Mouse (Mus musculus) forebrain, embryonic 12.5 days (tissue): ENCODE measurements around the gene Atp6v0b. TPM values are rescaled to one million over a fixed set of nuclear protein-coding genes. Genes with fewer than 3 reads are reported as not detected.

Experiments
- ATAC-seq: fragments of 200-750 bp; cut with Nextera tagmentation; 2 replicates; pipeline ENCODE4 v1.8.0; 2017; ENCODE audit warnings: moderate TSS enrichment; ENCODE audit not compliant: low FRiP score
- H3K27ac ChIP-seq: fragments of 300-500 bp; sonication (generic); 2 replicates; pipeline ENCODE4 v1.5.1; 2016; ENCODE audit warnings: mild to moderate bottlenecking
- H3K27me3 ChIP-seq: fragments of 300-500 bp; sonication (generic); 2 replicates; pipeline ENCODE4 v1.6.1; 2016; ENCODE audit warnings: mild to moderate bottlenecking
- H3K36me3 ChIP-seq: fragments of 300-500 bp; sonication (generic); replicated peaks from 2 replicates; pipeline ENCODE4 v1.6.1; 2016; ENCODE audit warnings: mild to moderate bottlenecking
- H3K4me1 ChIP-seq: fragments of 300-500 bp; sonication (generic); 2 replicates; pipeline ENCODE4 v1.6.1; 2016
- H3K4me2 ChIP-seq: fragments of 300-500 bp; sonication (generic); 2 replicates; pipeline ENCODE4 v1.6.1; 2016; ENCODE audit warnings: mild to moderate bottlenecking, moderate library complexity
- H3K4me3 ChIP-seq: fragments of 300-500 bp; sonication (generic); replicated peaks from 2 replicates; pipeline ENCODE4 v1.5.1; 2016; ENCODE audit warnings: mild to moderate bottlenecking
- H3K9ac ChIP-seq: fragments of 300-500 bp; sonication (generic); 2 replicates; pipeline ENCODE4 v1.6.1; 2016; ENCODE audit warnings: mild to moderate bottlenecking
- H3K9me3 ChIP-seq: fragments of 300-500 bp; sonication (generic); 2 replicates; pipeline ENCODE4 v1.6.1; 2016
- WGBS: fragments of 180-500 bp; shearing (Covaris S2); methylation state at CpG from one replicate; pipeline ENCODE4 v1.1.7; 2016; 5-methylcytosine and 5-hydroxymethylcytosine counted together
- polyA plus RNA-seq: library from polyadenylated mRNA; unstranded; fragments of >200 nt; fragmentation: Nextera tagmentation; extraction: Ambion mirVana; gene quantifications from 2 replicates; pipeline ENCODE4 v1.2.1, GENCODE M21; 2016

Gene Atp6v0b
- polyA plus RNA-seq, 1 experiment from 2014 or later = 233 TPM

GRCm38 (mm10) chr4:117866083-117866482, 21.1 kb downstream of the Atp6v0b start:
- Histone ChIP-seq H3K4me2 (no peak overlapping the region), H3K27ac (0 out of 2 replicates have a peak overlapping the region, but pooled peaks have one; percentile 19), H3K9ac (no peak overlapping the region), H3K27me3 (peaks cover 6% of the 10 kb centered on the region), H3K4me1 (peaks cover 22% of the 10 kb centered on the region), H3K36me3 (no peaks in the 10 kb centered on the region), H3K4me3 (no peak overlapping the region), H3K9me3 (no peaks in the 10 kb centered on the region)
- ATAC-seq = no peak
- WGBS = 67% methylated on average over 9 of the region's 9 CpGs

DNA sequence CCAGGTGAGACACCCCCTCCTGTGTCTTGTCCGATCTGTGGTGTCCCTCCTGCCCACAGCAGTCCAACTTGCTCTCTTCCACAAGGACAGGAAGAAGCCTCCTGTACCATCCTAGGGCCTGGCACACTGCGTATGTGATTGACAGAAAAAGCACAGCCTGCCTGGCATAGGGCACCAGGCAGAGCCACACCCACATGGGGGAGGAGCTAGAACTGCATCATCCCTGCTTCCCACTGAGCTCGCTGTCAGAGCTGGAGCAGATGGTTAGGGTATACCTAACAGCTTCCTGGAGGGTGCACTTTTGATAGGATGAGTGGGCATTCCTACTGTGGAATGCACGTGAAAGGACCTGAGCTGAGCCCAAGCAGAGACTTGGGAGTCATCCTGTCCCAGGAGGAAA, 24.3 kb downstream of the Atp6v0b start:
- no peak overlapping the region for H3K27ac ChIP-seq
- H3K36me3 ChIP-seq = no peaks in the 10 kb centered on the region; the same call in 1 of the 2 replicates
- peak; percentile 78 for ATAC-seq
- H3K9ac ChIP-seq = no peak overlapping the region
- no peak overlapping the region for H3K4me2 ChIP-seq
- 28% methylated on average over 4 of the region's 4 CpGs for WGBS
- H3K4me1 ChIP-seq = peaks cover 18% of the 10 kb centered on the region
- H3K4me3 ChIP-seq = no peak overlapping the region
- peaks cover 6% of the 10 kb centered on the region; the same call in 1 of the 2 replicates for H3K27me3 ChIP-seq
- no peaks in the 10 kb centered on the region for H3K9me3 ChIP-seq

DNA sequence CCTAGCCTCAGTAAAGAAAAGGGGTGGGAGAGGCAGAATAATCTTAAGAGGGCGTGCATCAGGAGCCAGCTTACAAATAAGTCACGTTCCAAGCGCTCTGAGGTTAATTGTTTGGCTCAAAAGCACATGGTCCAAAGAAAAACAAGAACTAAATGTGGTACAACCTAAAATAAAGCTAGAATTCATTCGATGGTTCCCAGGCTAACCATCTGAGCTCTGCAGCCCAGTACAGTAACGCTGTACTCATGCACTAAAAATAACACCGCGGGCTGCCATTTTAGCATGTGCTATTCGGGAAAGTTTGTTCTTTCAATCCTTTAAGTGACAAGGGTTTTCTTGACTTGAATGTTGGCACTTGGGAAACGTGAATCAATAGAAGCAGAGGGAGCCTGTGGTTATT, 26.6 kb downstream of the Atp6v0b start:
- WGBS = 79% methylated on average over 9 of the region's 9 CpGs
- Histone ChIP-seq H3K4me3 (no peak overlapping the region), H3K27me3 (no peaks in the 10 kb centered on the region)

DNA sequence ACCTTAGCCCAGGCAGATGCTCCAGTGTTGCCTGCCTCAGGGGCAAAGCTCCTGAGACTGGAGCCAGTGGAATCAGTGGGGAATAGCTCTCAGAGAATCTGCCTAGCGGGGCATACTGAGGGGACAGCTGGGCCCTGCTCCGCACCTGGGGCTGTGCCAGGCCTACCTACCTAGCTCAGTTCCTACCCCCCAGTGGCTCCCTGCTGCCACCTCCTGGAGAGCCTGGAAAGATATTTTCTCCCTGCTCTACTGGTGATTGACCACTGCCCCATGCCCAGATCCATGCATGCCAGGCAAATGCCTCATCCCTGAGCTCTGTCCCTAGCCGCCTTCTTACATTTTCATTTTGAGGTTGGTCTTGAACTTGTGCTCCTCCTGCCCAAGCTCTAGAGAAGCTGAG, 28.3 kb downstream of the Atp6v0b start:
- no peak for ATAC-seq
- Histone ChIP-seq H3K4me2 (no peak overlapping the region), H3K9me3 (no peaks in the 10 kb centered on the region), H3K4me3 (no peak overlapping the region), H3K9ac (no peak overlapping the region), H3K36me3 (peaks cover 4% of the 10 kb centered on the region), H3K27me3 (no peaks in the 10 kb centered on the region), H3K4me1 (peaks cover 11% of the 10 kb centered on the region; the same call in 1 of the 2 replicates), H3K27ac (no peak overlapping the region)
- WGBS = 62% methylated on average over 3 of the region's 3 CpGs

More for the DNA sequence above, 26.6 kb downstream of the Atp6v0b start:
- Histone ChIP-seq H3K9me3 (no peaks in the 10 kb centered on the region), H3K27ac (no peak overlapping the region), H3K9ac (no peak overlapping the region), H3K36me3 (peaks cover 4% of the 10 kb centered on the region), H3K4me2 (no peak overlapping the region), H3K4me1 (peaks cover 11% of the 10 kb centered on the region; the same call in 1 of the 2 replicates)
- no peak for ATAC-seq

GRCm38 (mm10) chr4:117855146-117855545, 32.0 kb downstream of the Atp6v0b start:
- no peaks in the 10 kb centered on the region for H3K27me3 ChIP-seq
- H3K4me2 ChIP-seq = no peak overlapping the region
- peaks cover 4% of the 10 kb centered on the region for H3K36me3 ChIP-seq
- no peak for ATAC-seq
- no peak overlapping the region for H3K9ac ChIP-seq
- H3K4me1 ChIP-seq = peaks cover 8% of the 10 kb centered on the region
- 82% methylated on average over 9 of the region's 9 CpGs for WGBS
- H3K27ac ChIP-seq = no peak overlapping the region
- no peak overlapping the region for H3K4me3 ChIP-seq
- no peaks in the 10 kb centered on the region for H3K9me3 ChIP-seq

DNA sequence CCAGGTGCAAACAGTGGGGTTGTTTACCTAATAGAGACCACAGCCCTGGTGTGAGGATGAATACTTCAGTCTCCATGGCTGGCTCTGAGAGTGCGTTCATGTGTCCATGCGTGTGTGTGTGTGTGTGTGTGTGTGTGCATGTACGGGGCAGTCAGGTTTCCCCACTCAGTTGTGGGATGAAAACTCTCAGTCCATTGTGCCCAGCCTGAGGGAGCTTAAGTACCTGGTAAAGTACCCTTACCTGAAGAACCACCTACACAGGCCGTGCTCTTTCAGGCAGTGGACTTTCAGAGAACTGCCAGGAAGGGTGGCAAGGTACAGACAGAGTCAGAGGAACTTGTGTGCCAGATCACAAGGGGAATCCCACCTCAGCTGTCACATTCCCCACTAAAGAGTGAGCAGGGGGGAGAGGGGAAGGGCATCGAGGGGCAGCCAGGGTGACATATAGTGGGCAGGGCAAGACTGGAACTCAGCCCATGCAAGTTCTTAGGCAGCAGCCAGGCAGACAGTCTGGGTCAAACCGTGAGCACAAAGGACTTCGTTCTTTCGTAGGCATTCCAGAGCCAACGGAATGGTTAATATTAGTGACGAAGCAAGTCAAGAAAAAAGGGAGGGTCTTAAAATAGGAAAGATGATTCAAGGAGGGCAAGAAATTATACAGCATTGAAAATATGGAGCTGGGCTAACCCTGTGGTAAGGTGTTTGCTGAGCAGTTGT, 34.8 kb downstream of the Atp6v0b start:
- peaks cover 20% of the 10 kb centered on the region for H3K4me1 ChIP-seq

GRCm38 (mm10) chr4:117850871-117851270, 36.3 kb downstream of the Atp6v0b start:
- Histone ChIP-seq H3K27ac (no peak overlapping the region), H3K27me3 (no peaks in the 10 kb centered on the region; the same call in 1 of the 2 replicates), H3K9ac (no peak overlapping the region), H3K36me3 (no peaks in the 10 kb centered on the region), H3K4me1 (peaks cover 25% of the 10 kb centered on the region), H3K9me3 (no peaks in the 10 kb centered on the region), H3K4me3 (no peak overlapping the region), H3K4me2 (no peak overlapping the region)
- no peak for ATAC-seq
- 80% methylated on average over 7 of the region's 7 CpGs for WGBS

More for the DNA sequence above, 34.8 kb downstream of the Atp6v0b start:
- H3K4me2 ChIP-seq = no peak overlapping the region
- WGBS = 91% methylated on average over 10 of the region's 10 CpGs
- H3K9me3 ChIP-seq = no peaks in the 10 kb centered on the region
- no peak overlapping the region for H3K27ac ChIP-seq
- no peak overlapping the region for H3K4me3 ChIP-seq
- no peak for ATAC-seq
- peaks cover 4% of the 10 kb centered on the region; the same call in 1 of the 2 replicates for H3K36me3 ChIP-seq
- no peaks in the 10 kb centered on the region for H3K27me3 ChIP-seq
- no peak overlapping the region for H3K9ac ChIP-seq

DNA sequence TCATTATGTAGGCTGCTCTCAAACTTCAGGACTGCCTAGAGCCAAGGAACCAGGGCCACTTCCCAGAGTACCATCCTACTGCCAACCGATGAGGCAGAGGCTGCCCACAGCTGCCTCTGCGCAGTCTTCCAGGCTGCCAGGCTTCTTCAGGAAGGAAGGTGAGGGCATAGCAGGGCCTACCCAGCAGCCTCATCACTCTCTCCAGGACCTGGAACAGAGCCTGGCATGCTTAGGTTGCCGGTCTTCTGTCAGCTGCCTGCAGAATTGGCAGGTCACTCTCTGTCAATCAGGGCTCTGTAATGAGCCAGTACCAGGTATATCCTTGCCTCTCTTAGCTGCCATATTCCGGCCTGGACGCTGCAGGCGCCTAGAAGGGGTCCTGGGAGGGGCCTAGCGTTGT, 37.0 kb downstream of the Atp6v0b start:
- Histone ChIP-seq H3K4me2 (no peak overlapping the region), H3K4me3 (no peak overlapping the region), H3K27ac (no peak overlapping the region), H3K27me3 (no peaks in the 10 kb centered on the region; the same call in 1 of the 2 replicates), H3K9ac (no peak overlapping the region), H3K9me3 (no peaks in the 10 kb centered on the region), H3K36me3 (no peaks in the 10 kb centered on the region), H3K4me1 (peaks cover 25% of the 10 kb centered on the region)
- no peak for ATAC-seq
- WGBS = 77% methylated on average over 7 of the region's 7 CpGs

DNA sequence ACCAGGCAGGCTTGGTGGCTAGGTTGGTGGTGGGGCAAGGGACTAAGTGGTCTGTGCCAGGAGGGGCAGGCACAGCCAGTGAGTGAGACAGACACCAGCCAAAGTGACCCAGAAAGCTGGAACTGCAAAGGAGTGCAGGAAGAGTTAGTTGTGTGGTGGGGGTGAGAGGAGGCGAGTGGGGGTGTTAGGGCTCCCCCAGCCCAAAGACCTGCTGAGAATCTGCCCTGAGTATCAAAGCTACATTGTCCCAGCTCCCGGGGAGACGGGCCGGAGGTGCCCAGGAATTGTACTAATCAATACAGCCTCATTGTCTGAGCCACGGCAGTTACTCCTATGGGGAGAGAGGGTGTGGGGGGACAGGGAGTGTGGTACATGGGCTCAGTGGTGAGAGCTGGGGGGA, 37.6 kb downstream of the Atp6v0b start:
- Histone ChIP-seq H3K4me3 (no peak overlapping the region), H3K4me2 (peak overlapping the region; percentile 22; the same call in 1 of the 2 replicates), H3K36me3 (no peaks in the 10 kb centered on the region), H3K27ac (no peak overlapping the region), H3K4me1 (peaks cover 25% of the 10 kb centered on the region), H3K9ac (no peak overlapping the region), H3K27me3 (no peaks in the 10 kb centered on the region; the same call in 1 of the 2 replicates), H3K9me3 (no peaks in the 10 kb centered on the region)
- ATAC-seq = no peak
- 12% methylated on average over 5 of the region's 5 CpGs for WGBS

DNA sequence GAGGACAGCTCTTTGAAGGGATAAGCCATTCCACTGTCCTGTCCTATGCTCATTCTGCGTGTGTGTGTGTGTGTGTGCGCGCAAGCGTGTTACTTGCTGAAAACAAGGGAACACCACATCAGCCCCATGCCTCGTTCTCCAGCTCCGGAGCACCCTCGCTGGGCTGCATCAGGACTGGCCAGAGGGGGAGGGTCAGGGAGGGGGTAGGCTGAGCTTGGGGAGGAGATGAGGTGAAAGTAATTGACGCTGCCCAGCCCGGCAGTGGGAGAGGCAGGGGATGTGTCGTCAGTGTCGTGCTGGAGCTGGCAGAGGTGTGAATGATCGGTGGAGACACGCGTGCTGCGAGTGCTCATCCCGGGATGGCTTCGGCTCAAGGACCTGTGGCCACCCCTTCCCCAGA, 38.1 kb downstream of the Atp6v0b start:
- no peak overlapping the region for H3K27ac ChIP-seq
- no peaks in the 10 kb centered on the region; the same call in 1 of the 2 replicates for H3K27me3 ChIP-seq
- no peak overlapping the region for H3K9ac ChIP-seq
- no peaks in the 10 kb centered on the region for H3K36me3 ChIP-seq
- 52% methylated on average over 17 of the region's 17 CpGs for WGBS
- H3K4me3 ChIP-seq = no peak overlapping the region
- ATAC-seq = peak; percentile 44
- H3K4me2 ChIP-seq = peak overlapping the region; percentile 22; the same call in 1 of the 2 replicates
- peaks cover 25% of the 10 kb centered on the region for H3K4me1 ChIP-seq
- no peaks in the 10 kb centered on the region for H3K9me3 ChIP-seq

- peaks cover 25% of the 10 kb centered on the region for H3K4me1 ChIP-seq
- no peak overlapping the region for H3K27ac ChIP-seq
- no peak overlapping the region for H3K9ac ChIP-seq
- H3K27me3 ChIP-seq = no peaks in the 10 kb centered on the region; the same call in 1 of the 2 replicates
- no peak overlapping the region for H3K4me3 ChIP-seq
- ATAC-seq = no peak
- H3K9me3 ChIP-seq = no peaks in the 10 kb centered on the region
- no peaks in the 10 kb centered on the region for H3K36me3 ChIP-seq
- no peak overlapping the region for H3K4me2 ChIP-seq
- WGBS = 14% methylated on average over 2 of the region's 2 CpGs
Observed at GRCm38 (mm10) chr4:117847011-117847410, 40.1 kb downstream of the Atp6v0b start.

GRCm38 (mm10) chr4:117846261-117846660, 40.9 kb downstream of the Atp6v0b start:
- no peaks in the 10 kb centered on the region for H3K9me3 ChIP-seq
- no peak overlapping the region for H3K4me2 ChIP-seq
- no peaks in the 10 kb centered on the region; the same call in 1 of the 2 replicates for H3K27me3 ChIP-seq
- no peak overlapping the region for H3K9ac ChIP-seq
- H3K4me3 ChIP-seq = no peak overlapping the region
- 91% methylated on average over 4 of the region's 4 CpGs for WGBS
- no peak for ATAC-seq
- H3K4me1 ChIP-seq = peaks cover 25% of the 10 kb centered on the region
- H3K36me3 ChIP-seq = no peaks in the 10 kb centered on the region
- no peak overlapping the region for H3K27ac ChIP-seq

DNA sequence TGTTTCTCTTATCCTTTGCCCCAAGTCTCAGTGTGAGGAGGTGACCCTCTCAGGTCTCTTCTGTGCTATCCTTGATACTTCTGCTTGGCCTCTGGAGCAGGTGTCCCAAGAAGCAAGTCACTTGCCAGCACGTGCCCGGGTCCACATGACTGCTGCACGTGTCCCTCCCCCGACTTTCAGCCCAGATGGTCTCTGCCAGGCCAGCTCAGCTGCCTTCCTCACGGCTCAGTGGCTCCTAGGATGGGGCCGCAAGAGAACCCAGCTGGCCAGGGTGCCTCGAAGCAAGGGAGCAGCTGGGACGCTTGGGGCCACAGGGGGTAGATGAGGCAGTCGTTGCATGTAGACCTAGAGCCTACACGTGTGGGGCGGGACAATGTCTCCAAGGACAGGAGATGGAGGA, 41.8 kb downstream of the Atp6v0b start:
- no peak overlapping the region for H3K27ac ChIP-seq
- no peak for ATAC-seq
- H3K4me1 ChIP-seq = peaks cover 24% of the 10 kb centered on the region
- WGBS = 85% methylated on average over 11 of the region's 11 CpGs
- no peak overlapping the region for H3K4me2 ChIP-seq
- no peak overlapping the region for H3K9ac ChIP-seq
- H3K27me3 ChIP-seq = no peaks in the 10 kb centered on the region; the same call in 1 of the 2 replicates
- H3K9me3 ChIP-seq = no peaks in the 10 kb centered on the region
- H3K4me3 ChIP-seq = no peak overlapping the region
- H3K36me3 ChIP-seq = no peaks in the 10 kb centered on the region
